Mouse (Mus musculus) T-helper 2 cell (primary cell): ENCODE data around the gene Tsc22d3.

Source experiments
- in situ Hi-C: fragments of 300-600 bp; cut with MboI, MseI; formaldehyde crosslinking; loops from one replicate; pipeline ENCODE4 v1.15.1; 2025; ENCODE audit warnings: high pct_unique_total_duplicates

Gene Tsc22d3

GRCm38 (mm10) chrX:140600410-140601109 lies at the start of gene Tsc22d3:
Gene Tsc22d3 (minus strand): TSS chrX:140600659.
- in situ Hi-C loops, result no loop called here

DNA sequence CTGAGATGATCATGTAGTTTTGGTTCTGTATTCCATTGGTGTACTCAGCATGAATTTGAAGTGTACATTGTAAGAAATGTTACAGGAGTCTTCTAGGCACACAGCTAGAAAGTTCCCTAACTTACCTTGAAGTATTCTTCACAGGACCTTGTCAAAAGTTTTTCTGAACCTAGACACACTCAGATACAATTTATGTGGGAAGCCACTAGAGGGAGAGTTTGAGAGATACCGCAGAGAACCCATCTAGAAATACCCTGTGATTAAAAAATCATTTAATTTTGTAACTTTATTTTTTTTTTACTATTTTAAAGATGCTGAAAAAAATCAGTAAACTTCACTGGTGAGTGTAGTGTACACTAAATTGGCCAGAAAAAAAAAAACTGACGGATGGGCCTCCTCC lies 39.1 kb upstream of the Tsc22d3 start:
- in situ Hi-C loops, result no loop called here

DNA sequence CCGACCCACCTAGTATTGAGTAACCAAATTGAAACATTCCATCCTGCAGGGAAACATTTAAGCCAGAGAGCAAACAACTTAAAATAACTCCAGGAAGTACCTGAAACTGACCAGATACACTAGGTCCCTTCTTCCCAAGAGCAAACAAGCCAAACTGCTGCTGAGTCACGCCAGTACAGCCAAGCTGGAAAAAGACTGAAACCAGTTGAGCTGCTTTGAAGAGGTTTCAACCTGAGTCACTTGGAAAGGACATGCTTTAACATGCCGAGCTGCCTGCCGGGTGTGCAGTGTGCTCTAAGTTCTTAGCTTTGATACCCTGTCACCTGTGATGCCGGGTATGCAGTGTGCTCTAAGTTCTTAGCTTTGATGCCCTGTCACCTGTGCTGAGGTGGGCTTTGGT lies 37.6 kb upstream of the Tsc22d3 start:
- in situ Hi-C loops, result no loop called here

- in situ Hi-C loops, result no loop called here
Measured at GRCm38 (mm10) chrX:140624875-140625594, 24.6 kb upstream of the Tsc22d3 start.

DNA sequence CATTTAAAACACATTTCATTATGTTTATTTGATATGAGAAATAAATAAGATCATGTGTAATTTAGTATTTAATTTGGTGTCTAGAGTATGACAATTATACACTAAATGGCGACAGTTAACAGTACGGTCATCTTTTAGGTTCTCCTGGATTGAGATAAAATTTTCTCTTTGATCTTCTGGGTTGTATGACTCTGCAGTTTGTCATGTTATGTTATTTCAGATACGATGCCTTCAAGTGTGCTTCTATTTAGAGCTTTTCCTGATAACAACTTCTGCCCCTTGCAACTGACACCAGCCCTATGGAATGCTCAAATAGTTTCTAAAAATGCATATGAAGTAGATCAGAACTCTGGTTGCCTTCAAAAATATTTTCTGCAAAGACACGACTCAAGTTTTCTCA lies 9.5 kb upstream of the Tsc22d3 start:
- in situ Hi-C loops, result no loop called here

DNA sequence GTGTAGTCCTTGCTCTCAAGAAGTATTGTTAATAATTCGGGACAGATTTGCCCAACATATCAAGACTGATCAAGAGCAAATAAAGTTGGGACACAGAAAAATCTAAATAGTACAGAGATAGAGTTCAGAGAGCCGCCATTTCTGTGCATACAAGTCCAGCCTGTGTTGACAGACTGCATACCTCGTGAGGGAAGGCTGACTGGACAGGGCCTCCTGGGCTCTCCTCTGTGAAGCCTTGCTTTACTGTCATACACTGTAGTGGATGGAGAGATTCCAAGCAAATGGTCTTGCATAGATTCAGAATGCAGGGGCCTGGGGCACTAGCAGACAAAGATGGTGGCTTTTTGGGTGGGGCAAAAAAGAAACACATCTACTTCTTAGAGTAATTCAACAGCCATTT lies 1.4 kb upstream of the Tsc22d3 start:
- in situ Hi-C loops, result no loop called here

DNA sequence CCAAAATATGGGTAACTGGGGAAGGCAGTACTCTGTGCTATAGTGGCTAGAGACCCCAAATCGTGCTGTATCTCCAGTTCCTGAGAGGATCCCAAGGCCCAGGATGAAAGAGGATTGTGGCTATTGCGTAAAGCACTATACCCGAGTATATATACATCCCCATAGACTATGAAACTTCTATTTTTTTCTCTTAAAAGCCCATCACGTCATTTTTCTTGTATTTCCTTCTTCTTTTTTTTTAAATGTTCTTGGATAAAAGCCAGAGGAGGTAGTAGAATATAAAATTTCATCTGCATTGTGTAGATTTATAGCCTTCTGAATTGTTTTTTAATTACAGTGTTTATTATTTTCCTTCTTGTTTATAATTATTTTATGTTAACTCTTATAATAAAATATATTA lies 852 bp upstream of the Tsc22d3 start:
- in situ Hi-C loops, result no loop called here

DNA sequence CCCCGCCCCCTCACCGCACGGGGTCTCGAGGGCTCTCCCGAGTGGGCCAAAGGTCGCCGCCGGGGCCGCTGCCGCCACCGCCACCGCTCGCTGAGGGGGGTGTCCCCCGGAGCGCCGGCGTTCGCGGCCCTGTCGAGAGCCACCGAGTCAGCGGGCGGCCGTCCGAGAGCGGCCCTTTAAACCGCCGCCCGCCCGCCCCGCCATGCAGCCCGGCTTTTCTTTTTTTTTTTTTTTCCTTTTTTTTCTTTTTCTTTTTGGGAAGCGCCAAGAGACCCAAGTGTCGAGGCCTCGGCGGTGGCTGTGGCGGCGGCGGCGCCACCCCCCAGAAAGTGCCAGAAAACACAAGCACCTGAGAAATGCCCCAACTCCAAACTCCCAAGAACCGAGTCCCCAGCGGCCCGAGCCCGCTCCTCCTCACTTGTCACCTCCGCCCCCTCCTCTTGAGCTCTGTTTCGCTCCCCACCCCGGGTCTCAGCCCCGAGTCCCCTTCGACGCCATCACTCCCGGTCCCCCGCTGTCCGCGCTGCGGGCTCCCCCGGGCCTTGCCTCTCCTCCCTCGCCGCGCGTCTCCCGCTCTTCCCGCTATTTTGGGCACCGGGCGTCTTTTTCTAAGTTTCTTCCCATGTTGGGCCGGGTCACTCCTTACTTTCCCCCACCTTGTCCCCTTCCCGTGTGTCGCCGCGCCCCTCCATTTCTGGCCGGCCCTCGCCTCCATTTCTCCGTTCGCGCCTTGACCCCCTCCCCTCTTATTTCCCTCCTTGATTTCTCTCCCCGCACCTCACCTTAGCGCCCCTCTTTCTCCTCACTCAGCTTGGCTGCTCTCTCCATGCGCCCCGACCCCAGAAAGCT lies 674 bp downstream of the Tsc22d3 start:
- in situ Hi-C loops, result loop anchor here (5.0 kb wide), 1 partner anchor 107 kb away; no protein-coding TSS in a partner anchor

- in situ Hi-C loops, result loop anchor here (5.0 kb wide), 1 partner anchor 107 kb away; no protein-coding TSS in a partner anchor
Measured at GRCm38 (mm10) chrX:140598850-140599560, 1.5 kb downstream of the Tsc22d3 start.

DNA sequence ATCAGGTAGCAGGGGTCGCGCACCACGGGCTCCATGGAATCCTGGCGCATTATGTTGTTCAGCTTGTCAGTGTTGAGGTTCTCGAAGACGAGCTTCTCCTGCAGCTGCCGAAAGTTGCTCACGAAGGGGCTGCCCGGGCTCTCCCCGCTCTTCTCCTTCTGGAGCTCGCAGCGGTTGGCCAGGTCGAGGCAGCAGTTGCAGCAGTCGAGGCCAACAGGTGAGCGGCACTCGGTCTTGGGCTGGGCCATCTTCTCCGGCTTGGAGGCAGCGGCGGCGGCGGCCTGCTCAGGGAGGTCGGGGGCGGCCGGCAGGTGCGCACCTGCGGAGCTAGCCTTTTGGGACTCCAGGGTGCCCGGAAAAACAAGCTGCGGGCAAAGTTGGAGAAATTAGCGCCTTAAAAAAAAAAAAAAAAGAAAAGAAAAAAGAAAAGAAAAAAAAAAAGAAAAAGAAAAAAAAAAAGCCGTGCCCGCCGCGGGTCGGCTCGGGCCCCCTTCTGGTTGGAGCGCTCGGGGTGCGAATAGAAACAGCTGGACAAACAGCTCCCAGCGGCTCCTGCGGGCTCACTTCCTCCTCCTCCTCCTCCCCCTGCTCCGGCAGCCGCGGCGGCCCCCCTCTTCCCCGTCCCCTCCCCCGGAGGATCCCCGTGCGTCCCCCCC lies 2.1 kb downstream of the Tsc22d3 start:
- in situ Hi-C loops, result loop anchor here (5.0 kb wide), 1 partner anchor 106 kb away; no protein-coding TSS in a partner anchor

GRCm38 (mm10) chrX:140591176-140591575 lies 9.3 kb downstream of the Tsc22d3 start:
- in situ Hi-C loops, result no loop called here

- in situ Hi-C loops, result no loop called here
Measured at GRCm38 (mm10) chrX:140590142-140590541, 10.3 kb downstream of the Tsc22d3 start.

DNA sequence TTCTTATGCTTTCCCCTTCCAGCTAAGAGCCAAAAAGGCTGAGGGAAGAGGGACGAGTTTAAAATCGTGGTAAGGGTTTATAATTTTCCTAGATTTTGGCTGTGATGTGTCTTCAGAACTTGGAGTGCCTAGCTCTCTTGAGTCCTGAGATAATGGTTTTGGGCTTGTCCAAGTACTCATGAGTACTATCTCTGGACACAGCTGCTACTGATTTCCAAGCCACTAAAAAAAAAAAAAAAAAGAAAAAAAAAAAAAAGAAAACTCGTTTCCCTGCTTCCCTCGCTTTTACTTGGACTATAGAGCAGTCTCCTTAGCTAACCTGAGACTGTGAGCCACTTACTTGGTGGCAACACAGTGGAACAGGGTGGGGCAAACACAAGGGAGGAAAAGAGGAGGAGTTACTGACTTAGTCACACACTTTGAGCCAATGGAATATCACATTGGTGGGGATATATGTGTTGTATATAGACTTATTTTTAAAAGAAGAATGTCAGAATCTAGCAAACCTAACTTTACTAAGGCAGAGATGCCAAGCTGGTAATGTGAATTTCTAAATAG lies 11.2 kb downstream of the Tsc22d3 start:
- in situ Hi-C loops, result loop anchor here (10.0 kb wide), 1 partner anchor 1956 kb away; no protein-coding TSS in a partner anchor

- in situ Hi-C loops, result loop anchor here (10.0 kb wide), 1 partner anchor 1956 kb away; no protein-coding TSS in a partner anchor
Measured at GRCm38 (mm10) chrX:140588534-140588933, 11.9 kb downstream of the Tsc22d3 start.

DNA sequence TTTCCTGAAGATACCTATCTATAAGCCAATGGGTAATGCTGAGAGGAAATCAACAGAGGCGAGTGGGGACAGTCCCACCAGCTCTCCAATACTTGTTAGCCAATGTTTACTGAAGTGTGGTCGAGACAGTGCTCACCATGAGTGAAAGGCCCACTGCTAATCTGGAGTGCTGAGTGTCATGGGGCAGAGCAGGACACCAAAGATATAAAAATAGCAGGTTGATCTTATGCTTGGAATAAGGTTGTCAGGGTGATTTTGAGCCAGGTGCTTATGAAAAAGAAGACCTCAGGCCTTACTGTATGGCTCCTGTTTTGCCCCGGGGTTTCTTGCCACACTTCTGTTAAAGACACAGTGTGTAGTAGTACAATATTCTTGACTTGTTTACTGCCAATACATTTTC lies 20.0 kb downstream of the Tsc22d3 start:
- in situ Hi-C loops, result loop anchor here (10.0 kb wide), 1 partner anchor 1964 kb away; no protein-coding TSS in a partner anchor

- in situ Hi-C loops, result no loop called here
Measured at GRCm38 (mm10) chrX:140575636-140576035, 24.8 kb downstream of the Tsc22d3 start.

DNA sequence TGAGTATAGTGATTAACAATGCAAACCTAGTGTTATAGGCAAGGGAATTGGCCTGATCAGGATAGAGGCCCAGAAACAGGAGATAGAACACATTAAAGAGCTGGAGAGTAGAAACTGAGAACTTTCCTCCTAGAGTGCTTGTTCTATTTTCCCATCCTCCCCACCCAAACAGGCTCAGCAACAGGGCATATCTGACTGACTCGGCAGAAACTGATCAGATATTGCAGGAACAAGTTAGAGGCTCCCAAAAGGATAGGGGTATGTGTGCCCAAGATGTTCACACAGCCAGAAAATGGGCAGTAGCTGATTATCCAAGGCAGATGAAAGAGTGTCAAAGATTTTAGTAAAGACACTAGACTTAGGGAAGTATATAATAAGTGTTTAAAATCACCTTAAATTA lies 25.3 kb downstream of the Tsc22d3 start:
- in situ Hi-C loops, result no loop called here

GRCm38 (mm10) chrX:140572702-140573338 lies 27.6 kb downstream of the Tsc22d3 start:
- in situ Hi-C loops, result no loop called here

DNA sequence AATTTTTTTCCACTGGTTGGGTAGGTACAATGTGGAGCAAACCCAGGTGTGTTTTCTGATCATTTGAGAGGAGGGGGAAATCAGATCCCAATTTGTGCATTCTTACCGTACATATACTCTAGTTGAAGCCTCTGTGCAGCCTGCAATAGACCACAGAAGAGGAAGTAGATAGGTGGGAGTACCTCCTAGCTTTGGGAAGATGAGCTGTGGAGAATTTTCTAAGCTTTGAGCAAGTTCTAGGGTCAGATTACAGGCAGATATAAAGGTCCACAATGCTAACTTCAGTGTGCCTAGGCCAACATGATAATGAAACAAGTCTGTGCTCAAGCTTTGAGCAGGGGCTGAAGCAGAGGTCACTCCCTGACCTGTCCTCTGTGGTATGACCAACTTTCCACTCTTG lies 30.9 kb downstream of the Tsc22d3 start:
- in situ Hi-C loops, result no loop called here
